Mouse (Mus musculus) midbrain, embryonic 16.5 days (tissue): ENCODE measurements at regions not wholly inside any gene's neighbourhood (a gene's known extent, or its start where the extent isn't known, plus 50 kb on each side); places are given as distances from the start of the nearest gene placed in this dataset.
A peak's percentile ranks its signal among the peaks of the same experiment; 100 is the strongest.

Experiments used
- ATAC-seq: fragments of 200-750 bp; cut with Nextera tagmentation; 2 replicates; pipeline ENCODE4 v1.8.0; 2017; ENCODE audit warnings: moderate TSS enrichment
- H3K27ac ChIP-seq: fragments of 300-500 bp; sonication (generic); 2 replicates; pipeline ENCODE4 v1.5.1; 2014; ENCODE audit warnings: mild to moderate bottlenecking, low read length, mixed read lengths
- H3K27me3 ChIP-seq: fragments of 300-500 bp; sonication (generic); 2 replicates; pipeline ENCODE4 v1.6.1; 2014; ENCODE audit warnings: low read depth, low read length, mixed read lengths; ENCODE audit not compliant: control insufficient read depth, insufficient read depth
- H3K36me3 ChIP-seq: fragments of 300-500 bp; sonication (generic); 2 replicates; pipeline ENCODE4 v1.6.1; 2014; ENCODE audit warnings: mild to moderate bottlenecking, low read length, moderate library complexity, mixed read lengths; ENCODE audit not compliant: control insufficient read depth, insufficient read depth
- H3K4me1 ChIP-seq: fragments of 300-500 bp; sonication (generic); 2 replicates; pipeline ENCODE4 v1.6.1; 2014; ENCODE audit warnings: mild to moderate bottlenecking, low read length, mixed read lengths; ENCODE audit not compliant: control insufficient read depth, insufficient read depth
- H3K4me2 ChIP-seq: fragments of 300-500 bp; sonication (generic); 2 replicates; pipeline ENCODE4 v1.6.1; 2014; ENCODE audit warnings: mild to moderate bottlenecking, low read length, mixed read lengths
- H3K4me3 ChIP-seq: fragments of 300-500 bp; sonication (generic); 2 replicates; pipeline ENCODE4 v1.5.1; 2014; ENCODE audit warnings: low read depth, mild to moderate bottlenecking, low read length, moderate library complexity, mixed read lengths
- H3K9ac ChIP-seq: fragments of 300-500 bp; sonication (generic); 2 replicates; pipeline ENCODE4 v1.6.1; 2014; ENCODE audit warnings: low read depth, low read length, mixed read lengths
- H3K9me3 ChIP-seq: fragments of 300-500 bp; sonication (generic); replicated peaks from 2 replicates; pipeline ENCODE4 v1.6.1; 2014; ENCODE audit warnings: mild to moderate bottlenecking, low read length, mixed read lengths; ENCODE audit not compliant: control insufficient read depth, poor library complexity, severe bottlenecking
- WGBS: fragments of 180-500 bp; shearing (Covaris S2); extraction: QIAGEN DNeasy Blood & Tissue Kit; methylation state at CpG from one replicate; pipeline ENCODE4 v1.1.7; 2014; 5-methylcytosine and 5-hydroxymethylcytosine counted together

- Histone ChIP-seq H3K27ac (no peak overlapping the region), H3K4me3 (no peak overlapping the region), H3K4me2 (no peak overlapping the region), H3K9me3 (no peaks in the 10 kb centered on the region), H3K27me3 (no peaks in the 10 kb centered on the region), H3K9ac (no peak overlapping the region), H3K36me3 (no peaks in the 10 kb centered on the region), H3K4me1 (no peaks in the 10 kb centered on the region)
- 75% methylated on average over 7 of the region's 7 CpGs for WGBS
- ATAC-seq, result no peak
These were observed 63.5 kb upstream of the Ndst3 start for GRCm38 (mm10) chr3:123754011-123754610.

- Histone ChIP-seq H3K4me3 (no peak overlapping the region), H3K4me1 (no peaks in the 10 kb centered on the region), H3K9ac (no peak overlapping the region), H3K4me2 (no peak overlapping the region), H3K36me3 (no peaks in the 10 kb centered on the region), H3K9me3 (no peaks in the 10 kb centered on the region), H3K27ac (no peak overlapping the region), H3K27me3 (no peaks in the 10 kb centered on the region)
- WGBS, result 69% methylated on average over 1 of the region's 1 CpGs
- no peak for ATAC-seq
These were observed 64.3 kb upstream of the Ndst3 start for GRCm38 (mm10) chr3:123754927-123755326.

- no peak; the same call in 1 of the 2 replicates for ATAC-seq
- H3K4me3 ChIP-seq, result no peak overlapping the region
- 58% methylated on average over 3 of the region's 3 CpGs for WGBS
- H3K36me3 ChIP-seq, result no peaks in the 10 kb centered on the region
- H3K27ac ChIP-seq, result peak overlapping the region; percentile 64
- H3K9ac ChIP-seq, result no peak overlapping the region
- H3K4me2 ChIP-seq, result no peak overlapping the region
- peaks cover 6% of the 10 kb centered on the region; the same call in 1 of the 2 replicates for H3K4me1 ChIP-seq
- no peaks in the 10 kb centered on the region for H3K27me3 ChIP-seq
- H3K9me3 ChIP-seq, result no peaks in the 10 kb centered on the region
These were observed 75.4 kb upstream of the Ndst3 start for GRCm38 (mm10) chr3:123765911-123766556.

GRCm38 (mm10) chr3:123766557-123766913 is 75.9 kb upstream of the Ndst3 start:
- Histone ChIP-seq H3K9ac (no peak overlapping the region), H3K27me3 (no peaks in the 10 kb centered on the region), H3K9me3 (no peaks in the 10 kb centered on the region), H3K4me2 (no peak overlapping the region), H3K27ac (peak overlapping the region; percentile 64), H3K4me1 (peaks cover 6% of the 10 kb centered on the region; the same call in 1 of the 2 replicates), H3K36me3 (no peaks in the 10 kb centered on the region), H3K4me3 (no peak overlapping the region)
- 46% methylated on average over 6 of the region's 6 CpGs for WGBS
- peak; percentile 82 for ATAC-seq

GRCm38 (mm10) chr3:123780507-123780906 is 89.9 kb upstream of the Ndst3 start:
- no peak for ATAC-seq
- H3K27ac ChIP-seq, result no peak overlapping the region
- no peak overlapping the region for H3K4me3 ChIP-seq

GRCm38 (mm10) chr3:123781581-123781980 is 90.9 kb upstream of the Ndst3 start:
- no peak for ATAC-seq
- Histone ChIP-seq H3K4me1 (no peaks in the 10 kb centered on the region), H3K9me3 (no peaks in the 10 kb centered on the region), H3K4me2 (no peak overlapping the region), H3K4me3 (no peak overlapping the region), H3K36me3 (no peaks in the 10 kb centered on the region), H3K27me3 (no peaks in the 10 kb centered on the region), H3K9ac (no peak overlapping the region), H3K27ac (no peak overlapping the region)
- WGBS, result 79% methylated on average over 1 of the region's 1 CpGs

More at GRCm38 (mm10) chr3:123780507-123780906, 89.9 kb upstream of the Ndst3 start:
- H3K9ac ChIP-seq, result no peak overlapping the region
- no peaks in the 10 kb centered on the region for H3K36me3 ChIP-seq
- no peaks in the 10 kb centered on the region for H3K27me3 ChIP-seq
- H3K4me2 ChIP-seq, result no peak overlapping the region
- H3K4me1 ChIP-seq, result no peaks in the 10 kb centered on the region
- no peaks in the 10 kb centered on the region for H3K9me3 ChIP-seq

GRCm38 (mm10) chr3:123784127-123784526 is 93.5 kb upstream of the Ndst3 start:
- WGBS, result 82% methylated on average over 1 of the region's 1 CpGs
- H3K9ac ChIP-seq, result no peak overlapping the region
- no peak overlapping the region for H3K27ac ChIP-seq
- H3K4me2 ChIP-seq, result no peak overlapping the region
- H3K27me3 ChIP-seq, result no peaks in the 10 kb centered on the region
- H3K4me1 ChIP-seq, result no peaks in the 10 kb centered on the region
- H3K4me3 ChIP-seq, result no peak overlapping the region
- 0 out of 2 replicates have a peak, but pooled peaks cover 3% of the 10 kb centered on the region for H3K9me3 ChIP-seq
- ATAC-seq, result no peak
- no peaks in the 10 kb centered on the region for H3K36me3 ChIP-seq

GRCm38 (mm10) chr3:123794011-123794410 is 103.4 kb upstream of the Ndst3 start:
- H3K36me3 ChIP-seq, result no peaks in the 10 kb centered on the region
- H3K27ac ChIP-seq, result no peak overlapping the region
- H3K9me3 ChIP-seq, result no peaks in the 10 kb centered on the region
- H3K9ac ChIP-seq, result no peak overlapping the region
- no peaks in the 10 kb centered on the region for H3K27me3 ChIP-seq
- H3K4me1 ChIP-seq, result no peaks in the 10 kb centered on the region
- no peak overlapping the region for H3K4me3 ChIP-seq
- ATAC-seq, result no peak
- no peak overlapping the region for H3K4me2 ChIP-seq
- 97% methylated on average over 1 of the region's 1 CpGs for WGBS

GRCm38 (mm10) chr3:123805338-123805737 is 114.7 kb upstream of the Ndst3 start:
- no peak for ATAC-seq
- H3K27me3 ChIP-seq, result no peaks in the 10 kb centered on the region
- H3K9ac ChIP-seq, result no peak overlapping the region
- H3K27ac ChIP-seq, result no peak overlapping the region
- no peaks in the 10 kb centered on the region for H3K9me3 ChIP-seq
- H3K4me1 ChIP-seq, result peaks cover 4% of the 10 kb centered on the region; the same call in 1 of the 2 replicates
- no peaks in the 10 kb centered on the region for H3K36me3 ChIP-seq
- H3K4me2 ChIP-seq, result no peak overlapping the region
- 94% methylated on average over 3 of the region's 3 CpGs for WGBS
- H3K4me3 ChIP-seq, result no peak overlapping the region
